Mouse (Mus musculus) brain, embryonic 14.5 days (tissue): ENCODE measurements around the gene Dock1.

Experiments
- CTCF ChIP-seq: fragments of 200-500 bp; IDR thresholded peaks from 2 replicates; pipeline ENCODE4 v1.5.1; 2012; ENCODE audit warnings: inconsistent platforms, mild to moderate bottlenecking, moderate library complexity, borderline replicate concordance; ENCODE audit not compliant: insufficient read depth, insufficient read length; ENCODE audit errors: extremely low read depth
- POLR2A ChIP-seq: fragments of 200-500 bp; IDR thresholded peaks from 2 replicates; pipeline ENCODE4 v1.6.1; 2012; ENCODE audit warnings: mild to moderate bottlenecking, inconsistent platforms, borderline replicate concordance; ENCODE audit not compliant: poor library complexity, insufficient read depth, insufficient read length, severe bottlenecking; ENCODE audit errors: extremely low read depth

- TF ChIP-seq POLR2A: no peak
- no peak for TF ChIP-seq CTCF
Measured at GRCm38 (mm10) chr7:135010997-135011396, 340.5 kb downstream of the Dock1 start.
